Mouse (Mus musculus) heart, embryonic 11.5 days (tissue): ENCODE results near the gene Cpsf3. TPM values are rescaled to one million over a fixed set of nuclear protein-coding genes. Genes with fewer than 3 reads are reported as not detected.

Source experiments
- ATAC-seq: fragments of 200-750 bp; cut with Nextera tagmentation; replicated peaks from 2 replicates; pipeline ENCODE4 v1.8.0; 2017; ENCODE audit warnings: moderate library complexity; ENCODE audit not compliant: insufficient number of reproducible peaks, low FRiP score, low TSS enrichment
- H3K27ac ChIP-seq: fragments of 300-500 bp; sonication (generic); 2 replicates; pipeline ENCODE4 v1.5.1; 2014; ENCODE audit warnings: mild to moderate bottlenecking, low read depth, low read length
- H3K27me3 ChIP-seq: fragments of 300-500 bp; sonication (generic); 2 replicates; pipeline ENCODE4 v1.6.1; 2014; ENCODE audit warnings: mild to moderate bottlenecking, low read length, mixed read lengths; ENCODE audit not compliant: control insufficient read depth, insufficient read depth
- H3K36me3 ChIP-seq: fragments of 300-500 bp; sonication (generic); 2 replicates; pipeline ENCODE4 v1.6.1; 2014; ENCODE audit warnings: mild to moderate bottlenecking, low read length, moderate library complexity, mixed read lengths; ENCODE audit not compliant: control insufficient read depth, insufficient read depth
- H3K4me1 ChIP-seq: fragments of 300-500 bp; sonication (generic); 2 replicates; pipeline ENCODE4 v1.6.1; 2014; ENCODE audit warnings: low read length; ENCODE audit not compliant: control insufficient read depth, insufficient read depth
- H3K4me2 ChIP-seq: fragments of 300-500 bp; sonication (generic); 2 replicates; pipeline ENCODE4 v1.6.1; 2014; ENCODE audit warnings: mild to moderate bottlenecking, moderate library complexity
- H3K4me3 ChIP-seq: fragments of 300-500 bp; sonication (generic); 2 replicates; pipeline ENCODE4 v1.5.1; 2014; ENCODE audit warnings: low read depth, low read length
- H3K9ac ChIP-seq: fragments of 300-500 bp; sonication (generic); 2 replicates; pipeline ENCODE4 v1.6.1; 2014; ENCODE audit warnings: mild to moderate bottlenecking, low read depth, low read length, moderate library complexity
- H3K9me3 ChIP-seq: fragments of 300-500 bp; sonication (generic); replicated peaks from 2 replicates; pipeline ENCODE4 v1.6.1; 2016; ENCODE audit warnings: low read length; ENCODE audit not compliant: control insufficient read depth
- WGBS: fragments of 180-500 bp; shearing (Covaris S2); extraction: QIAGEN DNeasy Blood & Tissue Kit; methylation state at CpG from one replicate; pipeline ENCODE4 v1.1.7; 2014; ENCODE audit not compliant: insufficient replicate concordance; 5-methylcytosine and 5-hydroxymethylcytosine counted together
- polyA plus RNA-seq: library from polyadenylated mRNA; unstranded; fragments of >200 nt; fragmentation: Nextera tagmentation; extraction: Ambion mirVana; gene quantifications from 2 replicates; pipeline ENCODE4 v1.2.1, GENCODE M21; 2014

Cpsf3 gene
- polyA plus RNA-seq, 1 experiment from 2014 or later, result 80.7 TPM

DNA sequence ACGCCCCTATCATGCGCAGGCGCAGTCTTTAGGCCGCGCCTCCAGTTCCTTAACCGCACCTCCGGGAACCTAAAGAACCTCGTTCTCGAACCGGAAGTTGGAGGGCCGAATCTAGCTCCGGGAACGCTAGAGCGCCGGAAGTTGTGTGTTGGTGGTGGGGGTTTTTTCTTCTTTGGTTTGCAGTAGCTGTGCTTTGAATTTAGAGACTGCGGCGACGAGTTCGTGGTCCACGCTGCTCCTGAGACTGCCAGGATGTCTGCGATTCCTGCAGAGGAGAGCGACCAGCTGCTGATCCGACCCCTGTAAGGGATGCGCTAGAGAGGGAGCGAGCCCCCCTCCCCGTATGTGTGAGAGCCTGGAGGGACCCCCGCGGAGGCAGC is 1.0 kb downstream of the Cpsf3 start, which contains the start of gene Itgb1bp1:
Gene Itgb1bp1, minus strand, starts transcription at position 42 of the 380 bp plus-strand sequence.
- H3K36me3 ChIP-seq, result no peaks in the 10 kb centered on the region
- peak within 1 kb of the TSS; percentile 90 for H3K4me2 ChIP-seq
- peak within 1 kb of the TSS; percentile 86 for H3K27ac ChIP-seq
- H3K27me3 ChIP-seq, result no peaks in the 10 kb centered on the region
- H3K9me3 ChIP-seq, result no peaks in the 10 kb centered on the region
- H3K4me1 ChIP-seq, result peaks cover 10% of the 10 kb centered on the region
- under 1% methylated on average over 28 of the region's 28 CpGs for WGBS
- peak within 1 kb of the TSS; percentile 95 for H3K9ac ChIP-seq
- ATAC-seq, result peak; percentile 92
- peak within 1 kb of the TSS; percentile 91 for H3K4me3 ChIP-seq

GRCm38 (mm10) chr12:21286712-21287650 is 1.8 kb downstream of the Cpsf3 start:
- Histone ChIP-seq H3K27ac (peak overlapping the region; percentile 86), H3K4me2 (peak overlapping the region; percentile 90), H3K27me3 (no peaks in the 10 kb centered on the region), H3K36me3 (0 out of 2 replicates have a peak, but pooled peaks cover 5% of the 10 kb centered on the region), H3K4me1 (peaks cover 10% of the 10 kb centered on the region), H3K4me3 (peak overlapping the region; percentile 91), H3K9ac (peak overlapping the region; percentile 95), H3K9me3 (no peaks in the 10 kb centered on the region)
- WGBS, result 35% methylated on average over 18 of the region's 18 CpGs
- no peak for ATAC-seq

DNA sequence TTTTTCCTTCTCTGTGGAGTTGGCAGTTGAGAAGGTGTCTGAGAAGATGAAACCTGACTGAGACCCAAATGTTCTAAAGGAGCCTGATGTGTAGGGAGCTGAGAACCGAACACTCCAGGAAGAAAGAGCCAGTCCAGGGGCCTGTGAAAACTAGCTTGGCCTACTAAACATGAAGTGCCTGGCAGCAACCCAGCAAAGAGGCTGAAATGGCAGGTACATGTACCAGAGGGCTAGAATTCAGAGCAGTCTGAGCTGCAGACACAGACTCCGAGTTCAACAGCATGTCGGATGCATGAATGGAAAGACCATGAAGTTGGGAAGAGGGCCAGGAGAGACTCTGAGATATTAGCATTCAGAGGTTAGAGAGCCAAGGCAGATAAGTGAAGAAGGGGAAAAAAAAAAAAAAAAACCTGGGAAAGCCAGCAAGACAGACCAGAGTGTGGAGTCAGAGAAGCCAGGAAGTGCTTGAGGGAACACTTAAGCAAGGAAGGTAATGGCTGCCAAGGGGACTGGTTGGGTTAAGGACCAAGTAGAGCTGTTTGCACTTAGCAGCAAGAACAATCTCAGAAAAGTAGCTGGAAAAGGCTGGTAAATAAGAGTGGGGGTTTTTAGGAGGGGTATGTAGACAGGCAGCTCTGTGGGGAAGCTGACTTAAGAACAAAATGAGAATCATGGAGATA is 3.7 kb downstream of the Cpsf3 start:
- no peak for ATAC-seq
- H3K27me3 ChIP-seq, result no peaks in the 10 kb centered on the region
- no peak overlapping the region for H3K9ac ChIP-seq
- no peaks in the 10 kb centered on the region for H3K9me3 ChIP-seq
- WGBS, result 75% methylated on average over 3 of the region's 3 CpGs
- H3K4me1 ChIP-seq, result peaks cover 10% of the 10 kb centered on the region
- no peak overlapping the region for H3K4me2 ChIP-seq
- peaks cover 18% of the 10 kb centered on the region for H3K36me3 ChIP-seq
- no peak overlapping the region for H3K27ac ChIP-seq
- no peak overlapping the region for H3K4me3 ChIP-seq

DNA sequence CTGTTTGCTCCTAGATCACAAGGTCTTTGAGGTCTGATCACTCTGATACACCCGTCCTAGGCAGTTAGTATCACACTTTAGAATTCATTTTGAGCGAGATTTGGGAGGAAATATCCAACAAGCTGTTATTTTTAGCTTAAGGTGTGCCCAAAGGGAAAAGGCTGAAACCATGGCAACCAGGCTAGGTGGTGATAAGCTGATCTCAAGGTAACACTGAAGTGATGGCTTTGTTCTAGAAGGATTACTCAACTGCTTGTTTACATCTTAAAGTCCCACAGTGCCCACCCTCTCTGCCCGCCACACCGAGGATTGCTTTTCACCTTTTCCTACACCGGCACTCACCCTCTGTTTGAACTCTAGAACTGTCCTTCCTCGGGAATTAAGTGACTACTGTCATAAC is 4.5 kb downstream of the Cpsf3 start:
- Histone ChIP-seq H3K9ac (no peak overlapping the region), H3K4me1 (peaks cover 10% of the 10 kb centered on the region), H3K27me3 (no peaks in the 10 kb centered on the region), H3K9me3 (no peaks in the 10 kb centered on the region), H3K27ac (no peak overlapping the region), H3K4me2 (no peak overlapping the region), H3K4me3 (no peak overlapping the region), H3K36me3 (peaks cover 24% of the 10 kb centered on the region)
- no peak for ATAC-seq
- 79% methylated on average over 6 of the region's 6 CpGs for WGBS

- Histone ChIP-seq H3K9me3 (no peaks in the 10 kb centered on the region), H3K27ac (no peak overlapping the region), H3K4me1 (no peaks in the 10 kb centered on the region), H3K27me3 (no peaks in the 10 kb centered on the region), H3K9ac (no peak overlapping the region), H3K36me3 (peaks cover 32% of the 10 kb centered on the region), H3K4me3 (no peak overlapping the region), H3K4me2 (no peak overlapping the region)
- no peak for ATAC-seq
- WGBS, result 82% methylated on average over 11 of the region's 11 CpGs
Measured at GRCm38 (mm10) chr12:21298856-21299255, 13.7 kb downstream of the Cpsf3 start.

- Histone ChIP-seq H3K36me3 (peaks cover 28% of the 10 kb centered on the region), H3K4me2 (no peak overlapping the region), H3K27me3 (no peaks in the 10 kb centered on the region), H3K9ac (no peak overlapping the region), H3K4me3 (no peak overlapping the region), H3K4me1 (no peaks in the 10 kb centered on the region), H3K27ac (no peak overlapping the region), H3K9me3 (no peaks in the 10 kb centered on the region)
- WGBS, result 76% methylated on average over 7 of the region's 7 CpGs
- ATAC-seq, result no peak
Measured at GRCm38 (mm10) chr12:21301324-21301723, 16.1 kb downstream of the Cpsf3 start.

- 86% methylated on average over 8 of the region's 8 CpGs for WGBS
- Histone ChIP-seq H3K4me3 (no peak overlapping the region), H3K27me3 (no peaks in the 10 kb centered on the region), H3K9ac (no peak overlapping the region), H3K4me1 (no peaks in the 10 kb centered on the region), H3K4me2 (no peak overlapping the region), H3K9me3 (no peaks in the 10 kb centered on the region), H3K36me3 (peaks cover 29% of the 10 kb centered on the region), H3K27ac (no peak overlapping the region)
- ATAC-seq, result no peak
Measured at GRCm38 (mm10) chr12:21301932-21302331, 16.7 kb downstream of the Cpsf3 start.

DNA sequence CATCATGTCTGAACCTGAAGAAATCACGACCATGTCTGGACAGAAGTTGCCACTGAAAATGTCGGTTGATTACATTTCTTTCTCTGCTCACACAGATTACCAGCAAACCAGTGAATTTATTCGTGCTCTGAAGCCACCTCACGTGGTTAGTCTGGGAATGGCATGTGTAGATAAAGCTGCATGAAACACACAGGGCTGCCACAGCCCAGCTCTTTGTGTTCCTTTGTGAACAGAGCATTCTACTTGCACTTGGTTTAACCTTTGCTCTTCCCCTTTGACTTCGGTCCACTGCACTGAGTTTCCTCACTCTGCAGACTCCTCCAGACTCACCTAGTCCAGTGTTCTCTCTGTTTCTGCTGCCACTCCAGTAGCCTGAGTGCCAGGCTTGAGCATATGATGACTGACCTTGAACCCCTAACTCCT is 17.2 kb downstream of the Cpsf3 start:
- Histone ChIP-seq H3K36me3 (peaks cover 28% of the 10 kb centered on the region), H3K27me3 (no peaks in the 10 kb centered on the region), H3K9ac (no peak overlapping the region), H3K27ac (no peak overlapping the region), H3K9me3 (no peaks in the 10 kb centered on the region), H3K4me3 (no peak overlapping the region), H3K4me2 (no peak overlapping the region), H3K4me1 (no peaks in the 10 kb centered on the region)
- WGBS, result 79% methylated on average over 5 of the region's 5 CpGs
- ATAC-seq, result no peak
